Mouse (Mus musculus): ENCODE measurements around the gene Coro1b.

GRCm38 (mm10) chr19:4124432-4124831 is 24.0 kb upstream of the Coro1b start:
- TF ChIP-seq CTCF (IDR thresholded peaks at IDR 0.05; ENCODE audit: low read depth, low read length): no peak
- no peak for TF ChIP-seq POLR2A (IDR thresholded peaks at IDR 0.05; ENCODE audit: extremely low read depth, insufficient read depth, low read length)
